ENCODE assay signal across 8 mouse cellular contexts in the genomic region with DNA sequence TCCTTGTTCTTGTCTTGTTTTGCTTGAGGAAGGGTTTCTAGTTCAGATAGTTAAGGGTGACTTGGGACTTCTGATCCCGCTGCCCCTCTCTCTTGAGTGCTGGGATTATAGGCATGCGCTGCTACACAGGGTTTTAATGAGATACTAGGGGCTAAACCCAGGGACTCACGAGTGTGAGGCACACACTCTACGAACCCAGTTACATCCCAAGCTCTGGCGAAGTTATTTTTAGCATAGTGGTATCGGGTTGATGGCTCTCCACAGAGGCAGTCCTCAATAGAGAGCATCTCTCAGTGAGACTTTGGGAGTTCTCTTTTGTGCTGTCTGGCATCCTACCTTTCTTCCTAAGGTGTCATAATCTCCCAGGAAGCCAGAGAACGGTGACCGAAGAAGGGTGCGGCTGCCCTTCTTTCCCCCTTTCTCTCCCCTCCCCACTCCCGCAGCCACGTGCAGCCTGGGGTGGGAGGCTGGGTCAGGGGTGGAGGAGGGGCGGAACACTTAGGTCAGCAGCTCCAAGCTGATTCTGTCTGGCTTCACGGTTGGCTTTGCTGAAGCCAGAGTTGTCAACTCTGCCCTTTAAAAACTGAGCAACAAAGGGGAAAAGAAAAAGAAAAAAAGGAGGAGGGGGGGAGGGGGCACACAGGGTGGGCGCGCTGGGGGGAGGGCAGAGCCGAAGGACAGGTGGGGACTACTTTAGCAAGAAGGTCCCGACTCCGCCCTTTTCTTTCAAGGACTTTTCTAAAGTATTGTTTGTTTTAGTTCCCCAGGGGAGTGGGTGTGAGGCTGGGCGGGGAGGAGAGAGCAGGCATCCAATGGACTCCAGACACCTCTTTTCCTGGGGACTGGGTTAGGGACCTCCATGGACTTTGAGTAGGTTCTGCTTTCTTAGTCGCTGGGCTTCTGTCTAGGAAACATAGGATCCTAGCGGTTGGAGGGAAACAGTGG.
A peak's percentile ranks its signal among the peaks of the same experiment; 100 is the strongest.
DNase-seq lines count a peak whose midpoint lies in the region; ATAC-seq and TF ChIP-seq lines count a peak whose summit lies in the region.

No protein-coding gene starts in this region.

- 9% methylated on average over 21 of the region's 21 CpGs for WGBS in hindbrain, embryonic 15.5 days

- TF ChIP-seq CTCF in ES-Bruce4 (IDR thresholded peaks at IDR 0.05; ENCODE audit: low read depth, low read length) = no peak

- peaks cover 7% of the 10 kb centered on the region for H3K4me1 ChIP-seq in ES-Bruce4 (ENCODE audit: control insufficient read depth, insufficient read depth, low read length)
- H3K4me1 ChIP-seq in hindbrain, embryonic 15.5 days (replicated peaks) = peaks cover 13% of the 10 kb centered on the region

- TF ChIP-seq POLR2A in ES-Bruce4 (IDR thresholded peaks at IDR 0.05; ENCODE audit: insufficient read depth, low read length) = no peak

- peak overlapping the region; percentile 47 for H3K4me2 ChIP-seq in hindbrain, embryonic 15.5 days

- H3K36me3 ChIP-seq in ES-Bruce4 (ENCODE audit: control insufficient read depth, insufficient read depth, low read length, poor library complexity, severe bottlenecking) = no peaks in the 10 kb centered on the region
- H3K36me3 ChIP-seq in hindbrain, embryonic 15.5 days = no peaks in the 10 kb centered on the region

- peak; percentile 34; the same call in 1 of the 2 replicates for ATAC-seq in hindbrain, embryonic 15.5 days (ENCODE audit: low FRiP score, low read depth)

- H3K9me3 ChIP-seq in ES-Bruce4 (replicated peaks; ENCODE audit: control insufficient read depth, insufficient read depth, low read length, poor library complexity, severe bottlenecking) = no peaks in the 10 kb centered on the region
- H3K9me3 ChIP-seq in hindbrain, embryonic 15.5 days = no peaks in the 10 kb centered on the region

- DNase-seq in embryo, embryonic 9.5 days (ENCODE audit: extremely low spot score) = peak; percentile 80
- peak; percentile 56 for DNase-seq in mesoderm, embryonic 11.5 days (ENCODE audit: low read depth, low spot score)
- no peak for DNase-seq in thymus, postnatal 4 days
- DNase-seq in right cerebral cortex, postnatal 36 days (ENCODE audit: low spot score in 2 of 2) = no peak
- DNase-seq in adipocyte (ENCODE audit: low spot score) = no peak
- no peak for DNase-seq in urinary bladder, postnatal 36 days (ENCODE audit: low spot score in 2 of 2)

- H3K27ac ChIP-seq in ES-Bruce4 (ENCODE audit: insufficient read depth, low read length) = peak overlapping the region; percentile 15
- no peak overlapping the region for H3K27ac ChIP-seq in hindbrain, embryonic 15.5 days (replicated peaks)

- peak; percentile 88 for TF ChIP-seq EP300 in ES-Bruce4 (IDR thresholded peaks at IDR 0.05; ENCODE audit: insufficient read depth, low read depth, low read length)

- no peaks in the 10 kb centered on the region for H3K27me3 ChIP-seq in ES-Bruce4 (ENCODE audit: control insufficient read depth, insufficient read depth, low read length, poor library complexity, severe bottlenecking)
- H3K27me3 ChIP-seq in hindbrain, embryonic 15.5 days = no peaks in the 10 kb centered on the region

- peak overlapping the region; percentile 27 for H3K4me3 ChIP-seq in ES-Bruce4 (ENCODE audit: low read depth, low read length)
- no peak overlapping the region; the same call in 1 of the 2 replicates for H3K4me3 ChIP-seq in hindbrain, embryonic 15.5 days

- H3K9ac ChIP-seq in ES-Bruce4 (ENCODE audit: low read depth, poor library complexity, severe bottlenecking) = no peak overlapping the region
- no peak overlapping the region for H3K9ac ChIP-seq in hindbrain, embryonic 15.5 days

Comparison
In these comparisons a context has a peak if more than half of its experiments do, and no peak if none do; other contexts are left out.
1. DNase-seq: peak in embryo, embryonic 9.5 days (single experiment) and mesoderm, embryonic 11.5 days (single experiment); none in thymus, postnatal 4 days (single experiment), right cerebral cortex, postnatal 36 days (0 of 2), adipocyte (single experiment) and urinary bladder, postnatal 36 days (0 of 2).